25 mouse cellular contexts compared by ENCODE assay signal in genomic region chr12:17001211-17001610, GRCm38 (mm10). TPM values are rescaled to one million over a fixed set of nuclear protein-coding genes. Genes with fewer than 3 reads are reported as not detected.
A peak's percentile ranks its signal among the peaks of the same experiment; 100 is the strongest.
DNase-seq lines count a peak whose midpoint lies in the region; ATAC-seq and TF ChIP-seq lines count a peak whose summit lies in the region.
"Had no signal": no experiment of that assay in that cellular context is flagged by ENCODE, and none has a peak within 500 bp of the region (broad histone marks: within the 10 kb centered on the region; RNA-seq: fewer than 3 reads in every experiment).

No protein-coding gene starts in this region.

- H3K36me3 ChIP-seq in liver, embryonic 12.5 days: 0 out of 2 replicates have a peak, but pooled peaks cover 4% of the 10 kb centered on the region
- no peaks in the 10 kb centered on the region for H3K36me3 ChIP-seq in liver, embryonic 11.5 days (ENCODE audit: control insufficient read depth, insufficient read depth, low read length)
- H3K36me3 ChIP-seq in liver, postnatal 0 days (replicated peaks; ENCODE audit: insufficient read depth, low read length): no peaks in the 10 kb centered on the region; the same call in 1 of the 2 replicates
- no peaks in the 10 kb centered on the region for H3K36me3 ChIP-seq in hindbrain, embryonic 10.5 days
- H3K36me3 ChIP-seq: embryonic facial prominence, embryonic 13.5 days; forebrain, embryonic 15.5 days; stomach, embryonic 15.5 days had no signal

- no peak overlapping the region for H3K4me3 ChIP-seq in liver, embryonic 12.5 days
- no peak overlapping the region for H3K4me3 ChIP-seq in liver, embryonic 11.5 days (ENCODE audit: low read depth, low read length)
- no peak overlapping the region for H3K4me3 ChIP-seq in liver, postnatal 0 days (ENCODE audit: low read depth, low read length)
- no peak overlapping the region for H3K4me3 ChIP-seq in hindbrain, embryonic 10.5 days
- H3K4me3 ChIP-seq: embryonic facial prominence, embryonic 13.5 days; forebrain, embryonic 15.5 days; heart, embryonic 12.5 days; stomach, embryonic 15.5 days had no signal

- H3K4me2 ChIP-seq in liver, embryonic 12.5 days: 0 out of 2 replicates have a peak overlapping the region, but pooled peaks have one; percentile 97
- H3K4me2 ChIP-seq in liver, embryonic 11.5 days: no peak overlapping the region
- peak overlapping the region; percentile 79 for H3K4me2 ChIP-seq in liver, postnatal 0 days (ENCODE audit: low read depth, low read length)
- H3K4me2 ChIP-seq: forebrain, embryonic 15.5 days; stomach, embryonic 15.5 days had no signal

- no peaks in the 10 kb centered on the region for H3K9me3 ChIP-seq in liver, embryonic 12.5 days (replicated peaks)
- no peaks in the 10 kb centered on the region for H3K9me3 ChIP-seq in liver, embryonic 11.5 days (ENCODE audit: control insufficient read depth, low read length)
- no peaks in the 10 kb centered on the region for H3K9me3 ChIP-seq in liver, postnatal 0 days (ENCODE audit: low read length)
- no peaks in the 10 kb centered on the region for H3K9me3 ChIP-seq in hindbrain, embryonic 10.5 days
- H3K9me3 ChIP-seq: embryonic facial prominence, embryonic 13.5 days; forebrain, embryonic 15.5 days; heart, embryonic 12.5 days; stomach, embryonic 15.5 days had no signal

- H3K9ac ChIP-seq in liver, embryonic 12.5 days: no peak overlapping the region
- no peak overlapping the region for H3K9ac ChIP-seq in liver, embryonic 11.5 days (ENCODE audit: low read depth, low read length)
- H3K9ac ChIP-seq in liver, postnatal 0 days (replicated peaks): no peak overlapping the region
- H3K9ac ChIP-seq: embryonic facial prominence, embryonic 13.5 days; forebrain, embryonic 15.5 days; heart, embryonic 12.5 days; stomach, embryonic 15.5 days had no signal

- TF ChIP-seq EP300 in liver, postnatal 0 days (IDR thresholded peaks at IDR 0.05; ENCODE audit: low read depth): no peak

- H3K4me1 ChIP-seq in liver, embryonic 12.5 days: peaks cover 39% of the 10 kb centered on the region
- H3K4me1 ChIP-seq in liver, embryonic 11.5 days (replicated peaks; ENCODE audit: control insufficient read depth, insufficient read depth, low read length): peaks cover 8% of the 10 kb centered on the region
- peaks cover 22% of the 10 kb centered on the region for H3K4me1 ChIP-seq in liver, postnatal 0 days (ENCODE audit: insufficient read depth)
- H3K4me1 ChIP-seq in hindbrain, embryonic 10.5 days (replicated peaks): peaks cover 22% of the 10 kb centered on the region

- no peak for TF ChIP-seq CTCF in liver, postnatal 0 days (IDR thresholded peaks at IDR 0.05; ENCODE audit: low read depth)

- no peak for DNase-seq in liver, embryonic 11.5 days (ENCODE audit: low spot score)
- DNase-seq in A20 (ENCODE audit: low read depth, low spot score): peak; percentile 24
- peak; percentile 40 for DNase-seq in ZHBTc4 (ENCODE audit: low read depth, low spot score)
- no peak for DNase-seq in liver, postnatal 0 days
- DNase-seq in hindbrain, embryonic 10.5 days (ENCODE audit: low spot score): no peak
- no peak for DNase-seq in layer of hippocampus, adult 9-11 months
- no peak for DNase-seq in heart, adult 18-20 months
- DNase-seq: cerebellum, adult 2 months; cerebellum, postnatal 36 days; embryo, embryonic 11 days; gastrocnemius, postnatal 14 days; heart, adult 11 months; heart, postnatal 10 days; kidney, adult 18-20 months; midbrain, embryonic 14.5 days; right cerebral cortex, adult 18-20 months had no signal

- WGBS in liver, embryonic 12.5 days (ENCODE audit: insufficient replicate concordance): 55% methylated on average over 4 of the region's 4 CpGs
- WGBS in liver, embryonic 11.5 days: 49% methylated on average over 4 of the region's 4 CpGs
- 50% methylated on average over 4 of the region's 4 CpGs for WGBS in liver, postnatal 0 days (ENCODE audit: insufficient replicate concordance)
- 51% methylated on average over 4 of the region's 4 CpGs for WGBS in hindbrain, embryonic 10.5 days

- H3K27me3 ChIP-seq in liver, embryonic 12.5 days (replicated peaks): peaks cover 55% of the 10 kb centered on the region
- H3K27me3 ChIP-seq in liver, embryonic 11.5 days (replicated peaks; ENCODE audit: control insufficient read depth, insufficient read depth, low read length): peaks cover 12% of the 10 kb centered on the region
- peaks cover 10% of the 10 kb centered on the region; the same call in 1 of the 2 replicates for H3K27me3 ChIP-seq in liver, postnatal 0 days (ENCODE audit: insufficient read depth, low read length)
- H3K27me3 ChIP-seq in hindbrain, embryonic 10.5 days (ENCODE audit: insufficient read depth, poor library complexity, severe bottlenecking): peaks cover 53% of the 10 kb centered on the region

- ATAC-seq in liver, embryonic 12.5 days: no peak
- no peak for ATAC-seq in liver, embryonic 11.5 days (replicated peaks; ENCODE audit: low FRiP score)
- ATAC-seq in liver, postnatal 0 days: no peak
- ATAC-seq: forebrain, embryonic 15.5 days had no signal

- no peak overlapping the region for H3K27ac ChIP-seq in liver, embryonic 12.5 days
- H3K27ac ChIP-seq in liver, embryonic 11.5 days (ENCODE audit: low read depth, low read length): no peak overlapping the region
- H3K27ac ChIP-seq in liver, postnatal 0 days (ENCODE audit: low read depth): peak overlapping the region; percentile 73
- H3K27ac ChIP-seq in hindbrain, embryonic 10.5 days: no peak overlapping the region
- H3K27ac ChIP-seq: embryonic facial prominence, embryonic 13.5 days; forebrain, embryonic 15.5 days; kidney, postnatal 0 days; stomach, embryonic 15.5 days had no signal

RNA-seq across cellular contexts. Expression of gene Pqlc3, which starts 1.0 kb away (rescaled TPM):
- 5.1 and 5.6 TPM in 2 replicates for polyA plus RNA-seq in liver, embryonic 12.5 days (2016; fragmentation: Nextera tagmentation; extraction: Ambion mirVana)
- polyA plus RNA-seq in liver, embryonic 11.5 days (2014; fragmentation: Nextera tagmentation; extraction: Ambion mirVana): 4.6 and 5.1 TPM in 2 replicates
- 6.5 and 6.7 TPM in 2 replicates for polyA plus RNA-seq in liver, postnatal 0 days (2015; fragmentation: Nextera tagmentation; extraction: Ambion mirVana)
- polyA plus RNA-seq in hindbrain, embryonic 10.5 days (2016; fragmentation: Nextera tagmentation; extraction: Ambion mirVana): 3.6 and 4.2 TPM in 2 replicates
- 1 to 10 TPM; 1.8 to 3.7 TPM for total RNA-seq in heart, adult 18-20 months (2021)

RNA-seq across cellular contexts. Expression of gene 2410004P03Rik, which starts 10.3 kb away (rescaled TPM):
- 0.08 TPM in 1 of 2 replicates, not detected in the other for polyA plus RNA-seq in liver, embryonic 12.5 days (2016; fragmentation: Nextera tagmentation; extraction: Ambion mirVana)
- 0.11 and 0.40 TPM in 2 replicates for polyA plus RNA-seq in liver, embryonic 11.5 days (2014; fragmentation: Nextera tagmentation; extraction: Ambion mirVana)
- polyA plus RNA-seq in liver, postnatal 0 days (2015; fragmentation: Nextera tagmentation; extraction: Ambion mirVana): 0.06 TPM in 1 of 2 replicates, not detected in the other
- polyA plus RNA-seq in hindbrain, embryonic 10.5 days (2016; fragmentation: Nextera tagmentation; extraction: Ambion mirVana): 2.5 and 5.6 TPM in 2 replicates
- 1 to 10 TPM in 1 of 2 experiments, not detected in 1; 1.2 TPM for total RNA-seq in heart, adult 18-20 months (2021)
- total RNA-seq: adrenal gland, adult 2 months; gastrocnemius, postnatal 14 days; megakaryocyte-erythroid progenitor cell, adult 5-6 weeks had no signal
- polyA plus RNA-seq: adrenal gland, adult 2 months; liver, embryonic 16.5 days had no signal

Comparison
In these comparisons a context has a peak if more than half of its experiments do, and no peak if none do; other contexts are left out.
1. DNase-seq: peak in A20 (single experiment) and ZHBTc4 (single experiment); none in liver, embryonic 11.5 days (single experiment), liver, postnatal 0 days (single experiment), hindbrain, embryonic 10.5 days (single experiment), layer of hippocampus, adult 9-11 months (single experiment) and heart, adult 18-20 months (0 of 2).